Mouse (Mus musculus) CH12.LX (cell line): Measurements from ENCODE around the gene Mical3. TPM values are rescaled to one million over a fixed set of nuclear protein-coding genes. Genes with fewer than 3 reads are reported as not detected.

ENCODE experiments used
- DNase-seq: peaks from one replicate; pipeline ENCODE4 v3.0.0-alpha.2; 2013; ENCODE audit errors: extremely low read depth
- H3K27ac ChIP-seq: 2 replicates; pipeline ENCODE4 v1.5.1; 2012; ENCODE audit warnings: low read depth, mild to moderate bottlenecking, control low read depth, moderate library complexity; ENCODE audit not compliant: insufficient read depth
- H3K27me3 ChIP-seq: replicated peaks from 2 replicates; pipeline ENCODE3; 2012; ENCODE audit warnings: inconsistent platforms
- H3K36me3 ChIP-seq, 2 experiments: replicated peaks in 1 of 2; 2 replicates each; pipeline versions ENCODE3 to v1.6.1; 2012; ENCODE audit warnings: inconsistent platforms in 1 of 2, low read length in 1 of 2, mild to moderate bottlenecking in 1 of 2, mixed read lengths in 1 of 2, moderate library complexity in 1 of 2; ENCODE audit not compliant: control insufficient read depth in 1 of 2, insufficient read depth in 1 of 2
- H3K4me1 ChIP-seq, 2 experiments: 2 replicates each; pipeline ENCODE4 v1.6.1; 2012; ENCODE audit warnings: inconsistent platforms in 1 of 2, moderate library complexity in 1 of 2; ENCODE audit not compliant: insufficient read depth in 2 of 2, control insufficient read depth in 1 of 2
- H3K4me2 ChIP-seq: 2 replicates; pipeline ENCODE4 v1.6.1; 2012; ENCODE audit warnings: low read depth, mild to moderate bottlenecking, control low read depth; ENCODE audit not compliant: poor library complexity, insufficient read depth, severe bottlenecking
- H3K4me3 ChIP-seq, 3 experiments: fragments of 150-350 bp in 1 of 3; sonication (generic) in 1 of 3; replicated peaks in 1 of 3; 2 replicates each; pipeline versions ENCODE3 to v1.5.1; 2011 to 2012; ENCODE audit warnings: low read depth in 2 of 3, low read length in 2 of 3, mild to moderate bottlenecking in 2 of 3, moderate library complexity in 2 of 3, control low read depth in 1 of 3, improper control_type of control experiment in 1 of 3, inconsistent platforms in 1 of 3, mixed read lengths in 1 of 3; ENCODE audit not compliant: poor library complexity in 1 of 3
- H3K79me2 ChIP-seq: replicated peaks from 2 replicates; pipeline ENCODE4 v1.6.1; 2012; ENCODE audit warnings: mild to moderate bottlenecking, moderate library complexity; ENCODE audit not compliant: control insufficient read depth, poor library complexity, insufficient read depth, severe bottlenecking; ENCODE audit errors: extremely low read depth
- H3K9ac ChIP-seq: 2 replicates; pipeline ENCODE4 v1.6.1; 2012; ENCODE audit warnings: low read depth, mild to moderate bottlenecking, control low read depth, moderate library complexity; ENCODE audit not compliant: insufficient read depth
- H3K9me3 ChIP-seq: replicated peaks from 2 replicates; pipeline ENCODE3; 2012; ENCODE audit warnings: low read length, inconsistent platforms, mixed read lengths
- CTCF ChIP-seq, 2 experiments: IDR thresholded peaks in 1 of 2; conservative IDR thresholded peaks in 1 of 2; 2 replicates each; pipeline ENCODE4 v1.5.1; 2011 to 2012; ENCODE audit warnings: low read depth in 2 of 2, low read length in 2 of 2, improper control_type of control experiment in 1 of 2, inconsistent platforms in 1 of 2, mild to moderate bottlenecking in 1 of 2, moderate library complexity in 1 of 2
- E2F4 ChIP-seq: IDR thresholded peaks from 2 replicates; pipeline ENCODE4 v1.6.1; 2011; ENCODE audit warnings: low read depth, low read length, improper control_type of control experiment; ENCODE audit not compliant: insufficient replicate concordance
- ELF1 ChIP-seq: IDR thresholded peaks from 2 replicates; pipeline ENCODE4 v1.6.1; 2014; ENCODE audit warnings: low read depth, mild to moderate bottlenecking, inconsistent platforms, low read length, improper control_type of control experiment
- EP300 ChIP-seq: IDR thresholded peaks from 2 replicates; pipeline ENCODE4 v1.6.1; 2011; ENCODE audit warnings: low read length, improper control_type of control experiment
- ETS1 ChIP-seq: conservative IDR thresholded peaks from 2 replicates; pipeline ENCODE4 v1.6.1; 2012; ENCODE audit warnings: low read depth, mild to moderate bottlenecking, inconsistent platforms, low read length, improper control_type of control experiment, moderate library complexity
- GABPA ChIP-seq: IDR thresholded peaks from 2 replicates; pipeline ENCODE4 v1.6.1; 2012; ENCODE audit warnings: low read depth, low read length, improper control_type of control experiment, inconsistent platforms; ENCODE audit not compliant: insufficient replicate concordance
- IRF4 ChIP-seq: IDR thresholded peaks from 2 replicates; pipeline ENCODE4 v1.6.1; 2014; ENCODE audit warnings: low read depth, mild to moderate bottlenecking, inconsistent platforms, low read length, improper control_type of control experiment
- JUN ChIP-seq: IDR thresholded peaks from 2 replicates; pipeline ENCODE4 v1.6.1; 2011; ENCODE audit warnings: low read depth, mild to moderate bottlenecking, low read length, improper control_type of control experiment, moderate library complexity; ENCODE audit not compliant: insufficient read depth
- JUND ChIP-seq: conservative IDR thresholded peaks from 2 replicates; pipeline ENCODE4 v1.6.1; 2011; ENCODE audit warnings: low read depth, low read length, improper control_type of control experiment
- KAT2A ChIP-seq: IDR thresholded peaks from 2 replicates; pipeline ENCODE4 v1.6.1; 2012; ENCODE audit warnings: low read length, improper control_type of control experiment, inconsistent platforms; ENCODE audit not compliant: insufficient replicate concordance
- MAFK ChIP-seq: IDR thresholded peaks from 2 replicates; pipeline ENCODE4 v1.6.1; 2011; ENCODE audit warnings: low read length, improper control_type of control experiment; ENCODE audit not compliant: insufficient replicate concordance
- MEF2A ChIP-seq: IDR thresholded peaks from 2 replicates; pipeline ENCODE4 v1.6.1; 2014; ENCODE audit warnings: low read depth, mild to moderate bottlenecking, inconsistent platforms, low read length, improper control_type of control experiment, borderline replicate concordance
- MYC ChIP-seq: IDR thresholded peaks from 2 replicates; pipeline ENCODE4 v1.6.1; 2011; ENCODE audit warnings: low read depth, mild to moderate bottlenecking, improper control_type of control experiment, low read length
- RCOR1 ChIP-seq: conservative IDR thresholded peaks from 2 replicates; pipeline ENCODE4 v1.6.1; 2012; ENCODE audit warnings: low read depth, mild to moderate bottlenecking, inconsistent platforms, low read length, improper control_type of control experiment
- USF2 ChIP-seq: conservative IDR thresholded peaks from 2 replicates; pipeline ENCODE4 v1.6.1; 2011; ENCODE audit warnings: low read depth, low read length, improper control_type of control experiment
- ZC3H11A ChIP-seq: IDR thresholded peaks from 2 replicates; pipeline ENCODE4 v1.6.1; 2012; ENCODE audit warnings: low read depth, mild to moderate bottlenecking, inconsistent platforms, low read length, improper control_type of control experiment
- ZKSCAN1 ChIP-seq: IDR thresholded peaks from 2 replicates; pipeline ENCODE4 v1.6.1; 2012; ENCODE audit warnings: low read depth, inconsistent platforms, low read length, improper control_type of control experiment, borderline replicate concordance
- ZMIZ1 ChIP-seq: IDR thresholded peaks from 2 replicates; pipeline ENCODE4 v1.6.1; 2012; ENCODE audit warnings: low read depth, mild to moderate bottlenecking, inconsistent platforms, low read length, improper control_type of control experiment
- dilution Hi-C: fragments of 300-500 bp; cut with MboI; formaldehyde crosslinking; loops from 2 replicates; pipeline ENCODE4 v1.14.3; 2020; ENCODE audit warnings: low sequenced_read_pairs; ENCODE audit not compliant: extremely low pct_unique_long_range_greater_than_20kb, extremely low pct_ligation_motif_present
- in situ Hi-C: fragments of 300-500 bp; cut with MboI; formaldehyde crosslinking; loops from 3 replicates; pipeline ENCODE4 v1.14.3; 2019; ENCODE audit warnings: low sequenced_read_pairs, low pct_ligation_motif_present, low pct_unique_long_range_greater_than_20kb, mixed read lengths
- polyA plus RNA-seq: library from polyadenylated mRNA; unstranded; fragments of >175 nt; gene quantifications from 2 replicates; pipeline ENCODE4 v1.2.1, GENCODE M21; 2012; ENCODE audit warnings: low read depth; ENCODE audit not compliant: insufficient read length
- total RNA-seq, 2 experiments: library from RNA; depleted of rRNA; stranded (reverse); fragments of 300-350 nt in 1 of 2; fragments of >200 nt in 1 of 2; gene quantifications; 2 replicates each; pipeline ENCODE4 v1.2.3; 2012 to 2014

The Mical3 gene
- total and polyA plus RNA-seq, 3 experiments, result 10.2 to 56.3 (median 26.8) TPM

DNA sequence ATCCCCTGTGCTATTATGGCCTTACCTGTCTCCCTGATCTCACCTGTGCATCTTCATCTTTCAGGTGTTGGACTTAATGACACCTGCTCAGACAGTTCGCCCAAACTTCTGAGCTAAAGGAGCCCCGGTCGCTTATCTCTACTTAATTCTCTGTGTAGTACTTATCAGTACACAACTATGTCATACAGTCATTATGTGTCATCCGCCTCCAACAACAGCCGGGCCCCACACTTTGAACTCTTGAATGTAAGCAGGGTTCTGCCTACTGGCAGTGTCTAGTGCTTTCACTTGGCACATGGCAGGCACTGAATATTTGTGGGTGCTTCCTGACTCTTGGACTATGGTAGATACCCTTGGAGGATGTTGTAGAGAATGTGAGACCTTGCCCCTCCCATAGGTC lies 28.8 kb upstream of the Mical3 start:
- no peak for DNase-seq
- Histone ChIP-seq H3K9ac (no peak overlapping the region), H3K4me3 (no peak overlapping the region), H3K4me2 (no peak overlapping the region), H3K9me3 (no peaks in the 10 kb centered on the region), H3K79me2 (no peaks in the 10 kb centered on the region), H3K36me3 (no peaks in the 10 kb centered on the region), H3K27me3 (no peaks in the 10 kb centered on the region), H3K27ac (no peak overlapping the region), H3K4me1 (peaks cover 5 to 7% of the 10 kb centered on the region in 2 experiments; a peak in 3 of 4 replicates)
- in situ Hi-C loops (no loop called here), dilution Hi-C loops (no loop called here)
- TF ChIP-seq ZC3H11A (no peak), GABPA (no peak), MEF2A (no peak), RCOR1 (no peak), JUN (no peak), EP300 (no peak)

DNA sequence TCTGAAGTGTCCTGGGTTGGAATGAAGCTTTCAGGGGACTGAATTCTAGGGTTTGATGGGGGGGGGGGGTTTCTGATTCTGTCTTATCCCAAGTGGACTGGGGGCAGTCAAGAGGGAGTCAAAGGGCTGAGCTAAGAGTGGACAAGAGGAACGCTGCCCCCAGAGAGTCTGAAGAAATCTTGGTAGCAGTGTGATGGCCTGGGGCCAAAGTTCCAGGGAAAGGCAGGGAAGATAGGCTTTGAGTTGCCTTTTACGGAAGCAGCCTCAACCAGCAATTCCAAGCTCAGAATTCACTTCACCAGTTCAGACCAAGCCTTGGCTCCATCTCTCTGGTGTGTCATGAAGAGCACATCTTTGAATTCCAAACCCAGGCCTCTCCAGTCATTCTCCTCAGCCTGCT lies 25.2 kb upstream of the Mical3 start:
- Histone ChIP-seq H3K27ac (no peak overlapping the region), H3K4me3 (no peak overlapping the region), H3K36me3 (no peaks in the 10 kb centered on the region), H3K4me1 (no peaks in the 10 kb centered on the region), H3K9ac (no peak overlapping the region), H3K4me2 (no peak overlapping the region), H3K9me3 (no peaks in the 10 kb centered on the region), H3K79me2 (no peaks in the 10 kb centered on the region), H3K27me3 (no peaks in the 10 kb centered on the region)
- in situ Hi-C loops, result no loop called here
- TF ChIP-seq ZKSCAN1 (no peak), MYC (no peak), KAT2A (no peak), IRF4 (no peak), JUND (no peak), ZMIZ1 (no peak)
- DNase-seq, result no peak
- dilution Hi-C loops, result no loop called here

DNA sequence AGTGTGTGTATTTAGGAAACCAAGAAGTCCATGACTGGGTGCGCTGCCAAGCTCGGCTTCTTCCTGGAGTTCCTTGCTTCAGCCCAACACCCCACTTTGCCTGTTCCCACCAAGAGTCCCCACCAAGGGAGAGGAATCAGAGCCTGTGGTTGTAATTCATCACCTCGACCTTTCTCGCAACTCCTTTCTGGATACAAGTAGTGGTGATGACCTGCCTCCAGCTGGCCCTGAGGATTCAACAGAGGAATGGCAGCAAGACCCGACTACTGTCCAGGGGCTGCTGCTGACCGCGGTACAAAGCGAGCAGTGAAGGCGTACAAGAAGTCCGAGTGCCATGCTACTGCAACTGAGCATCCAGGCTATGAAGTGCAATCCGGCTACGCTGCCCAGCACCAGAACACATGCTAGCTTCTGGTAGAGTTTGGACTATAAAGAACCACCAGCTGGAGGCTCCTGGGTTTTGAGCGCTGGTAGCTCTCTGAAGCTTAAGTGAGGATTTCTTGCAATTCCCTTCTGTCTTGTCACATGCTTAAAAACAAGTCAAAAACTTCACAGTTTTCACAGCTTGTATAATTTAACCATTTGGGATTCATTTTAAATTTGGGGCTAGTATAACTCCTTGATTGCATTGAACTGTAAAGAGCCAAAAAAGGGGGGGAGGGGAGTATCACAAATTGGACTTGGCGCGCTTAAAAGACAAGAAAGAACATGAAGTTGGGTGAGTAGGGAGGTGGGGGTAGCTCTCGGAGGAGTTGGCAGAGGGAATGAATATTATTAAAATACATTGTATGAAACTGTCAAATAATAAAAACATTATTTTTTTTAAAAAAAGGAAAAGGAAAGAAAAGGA lies 23.9 kb upstream of the Mical3 start:
- H3K27ac ChIP-seq, result no peak overlapping the region

More for the DNA sequence above, 23.9 kb upstream of the Mical3 start:
- Histone ChIP-seq H3K4me3 (no peak overlapping the region), H3K79me2 (no peaks in the 10 kb centered on the region), H3K27me3 (no peaks in the 10 kb centered on the region), H3K9ac (no peak overlapping the region), H3K9me3 (peaks cover 3% of the 10 kb centered on the region), H3K4me1 (no peaks in the 10 kb centered on the region), H3K4me2 (no peak overlapping the region), H3K36me3 (no peaks in the 10 kb centered on the region)
- DNase-seq, result no peak
- TF ChIP-seq USF2 (no peak), E2F4 (no peak), IRF4 (no peak), ETS1 (no peak), CTCF (conservative IDR thresholded peaks at IDR 0.05 in 1 of 2, IDR thresholded peaks at IDR 0.05 in 1 of 2; ENCODE audit: low read depth in 2 of 2, low read length in 2 of 2) (no peak), MAFK (no peak), ELF1 (no peak)
- in situ Hi-C loops (no loop called here), dilution Hi-C loops (no loop called here)
